Mouse (Mus musculus): Measurements from ENCODE around the gene Clmn. TPM values are rescaled to one million over a fixed set of nuclear protein-coding genes. Genes with fewer than 3 reads are reported as not detected.

Gene Clmn
- total and polyA plus RNA-seq, 3 experiments, result not detected

- H3K27ac ChIP-seq (ENCODE audit: control insufficient read depth, low read depth, low read length), result no peak overlapping the region
- DNase-seq (ENCODE audit: low read depth, low spot score), result no peak
- no peak overlapping the region for H3K4me3 ChIP-seq (ENCODE audit: control insufficient read depth in 1 of 2, insufficient read depth in 1 of 2, low read depth in 2 of 2, low read length in 2 of 2)
- H3K79me2 ChIP-seq (ENCODE audit: control insufficient read depth, insufficient read depth, low read length, poor library complexity), result no peaks in the 10 kb centered on the region
- H3K4me1 ChIP-seq (ENCODE audit: control insufficient read depth in 1 of 2, insufficient read depth in 2 of 2, low read length in 2 of 2), result no peaks in the 10 kb centered on the region
- H3K27me3 ChIP-seq (ENCODE audit: control insufficient read depth in 1 of 2, insufficient read depth in 2 of 2, low read length in 2 of 2), result no peaks in the 10 kb centered on the region
- no peaks in the 10 kb centered on the region for H3K36me3 ChIP-seq (ENCODE audit: control insufficient read depth in 1 of 2, insufficient read depth in 2 of 2, low read length in 2 of 2)
- no peak for TF ChIP-seq USF2 (IDR thresholded peaks at IDR 0.05; ENCODE audit: borderline replicate concordance in 1 of 2, insufficient read depth in 1 of 2, low read depth in 1 of 2, low read length in 2 of 2)
- no peak for TF ChIP-seq HCFC1 (IDR thresholded peaks at IDR 0.05; ENCODE audit: low read depth, low read length)
- TF ChIP-seq SMC3 (IDR thresholded peaks at IDR 0.05; ENCODE audit: low read depth, low read length), result no peak
- no peak for TF ChIP-seq JUND (IDR thresholded peaks at IDR 0.05; ENCODE audit: low read depth, low read length)
- no peak for TF ChIP-seq KAT2A (conservative IDR thresholded peaks at IDR 0.05; ENCODE audit: low read depth, low read length)
- no peak for TF ChIP-seq MYB (IDR thresholded peaks at IDR 0.05; ENCODE audit: low read depth, low read length)
- TF ChIP-seq BHLHE40 (IDR thresholded peaks at IDR 0.05; ENCODE audit: borderline replicate concordance, low read depth, low read length), result no peak
- TF ChIP-seq POLR2A (IDR thresholded peaks at IDR 0.05; ENCODE audit: control insufficient read depth in 1 of 2, insufficient read depth in 1 of 2, low read depth in 1 of 2, low read length in 2 of 2, poor library complexity in 1 of 2), result no peak
- no peak for TF ChIP-seq ETS1 (IDR thresholded peaks at IDR 0.05; ENCODE audit: low read depth, low read length)
- no peak for TF ChIP-seq ZMIZ1 (IDR thresholded peaks at IDR 0.05; ENCODE audit: low read depth, low read length)
- TF ChIP-seq MEF2A (IDR thresholded peaks at IDR 0.05; ENCODE audit: extremely low read depth, insufficient replicate concordance, low read depth, low read length, poor library complexity, severe bottlenecking), result no peak
- TF ChIP-seq TAL1 (IDR thresholded peaks at IDR 0.05; ENCODE audit: low read length), result no peak
- TF ChIP-seq GATA1 (IDR thresholded peaks at IDR 0.05; ENCODE audit: low read depth, low read length), result no peak
- no peak for TF ChIP-seq NRF1 (IDR thresholded peaks at IDR 0.05; ENCODE audit: insufficient read depth, low read depth, low read length, poor library complexity, severe bottlenecking)
- no peak for TF ChIP-seq POLR2AphosphoS2 (IDR thresholded peaks at IDR 0.05; ENCODE audit: low read length)
- TF ChIP-seq CHD1 (IDR thresholded peaks at IDR 0.05; ENCODE audit: low read depth, low read length), result no peak
- TF ChIP-seq CTCF (IDR thresholded peaks at IDR 0.05 in 2 of 3, conservative IDR thresholded peaks at IDR 0.05 in 1 of 3; ENCODE audit: control insufficient read depth in 1 of 3, insufficient read depth in 1 of 3, low read depth in 2 of 3, low read length in 3 of 3, poor library complexity in 1 of 3, severe bottlenecking in 1 of 3), result no peak
- no peak for TF ChIP-seq MAX (IDR thresholded peaks at IDR 0.05; ENCODE audit: low read length)
- TF ChIP-seq ELF1 (IDR thresholded peaks at IDR 0.05; ENCODE audit: low read depth, low read length), result no peak
- H3K9me3 ChIP-seq (replicated peaks; ENCODE audit: insufficient read depth, low read length), result no peaks in the 10 kb centered on the region
- H3K9ac ChIP-seq (ENCODE audit: control insufficient read depth, low read depth, low read length, poor library complexity, severe bottlenecking), result no peak overlapping the region
Observed at GRCm38 (mm10) chr12:104899161-104899560, 34.3 kb upstream of the Clmn start.

DNA sequence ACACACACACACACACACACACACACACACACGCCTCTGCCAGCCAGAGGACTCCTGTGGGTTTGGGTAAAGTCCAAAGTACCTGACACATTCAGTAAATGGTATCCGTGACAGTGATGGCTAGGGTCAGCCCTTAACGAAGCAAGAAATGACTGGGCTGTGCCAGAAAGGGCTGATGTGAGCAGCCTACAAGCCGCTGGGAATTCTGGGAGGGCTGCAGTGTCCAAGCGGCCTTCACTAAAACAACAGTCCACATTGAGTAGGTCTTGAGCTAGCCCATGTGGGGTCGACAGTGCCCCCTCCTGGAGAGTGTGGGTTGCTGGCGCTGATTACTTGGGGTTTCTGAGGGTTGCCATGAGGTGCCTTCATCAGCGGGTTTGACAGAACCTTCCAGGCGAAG lies 33.8 kb upstream of the Clmn start:
- DNase-seq (ENCODE audit: low read depth, low spot score), result no peak
- H3K27me3 ChIP-seq (ENCODE audit: control insufficient read depth in 1 of 2, insufficient read depth in 2 of 2, low read length in 2 of 2), result no peaks in the 10 kb centered on the region
- no peaks in the 10 kb centered on the region for H3K36me3 ChIP-seq (ENCODE audit: control insufficient read depth in 1 of 2, insufficient read depth in 2 of 2, low read length in 2 of 2)
- TF ChIP-seq TBP (IDR thresholded peaks at IDR 0.05; ENCODE audit: low read depth, low read length) (no peak), RAD21 (IDR thresholded peaks at IDR 0.05; ENCODE audit: low read depth, low read length) (0 out of 2 replicates have a peak, but pooled peaks have one; percentile 1), SMC3 (IDR thresholded peaks at IDR 0.05; ENCODE audit: low read depth, low read length) (peak; percentile 23), TAL1 (IDR thresholded peaks at IDR 0.05; ENCODE audit: low read length) (no peak), POLR2AphosphoS2 (IDR thresholded peaks at IDR 0.05; ENCODE audit: low read length) (no peak), EP300 (IDR thresholded peaks at IDR 0.05; ENCODE audit: low read depth in 1 of 2, low read length in 2 of 2) (no peak), CTCF (IDR thresholded peaks at IDR 0.05 in 2 of 3, conservative IDR thresholded peaks at IDR 0.05 in 1 of 3; ENCODE audit: control insufficient read depth in 1 of 3, insufficient read depth in 1 of 3, low read depth in 2 of 3, low read length in 3 of 3, poor library complexity in 1 of 3, severe bottlenecking in 1 of 3) (peak in 1 of 3 experiments; percentile 10; a peak in 2 of 6 replicates), ELF1 (IDR thresholded peaks at IDR 0.05; ENCODE audit: low read depth, low read length) (no peak)
- H3K27ac ChIP-seq (ENCODE audit: control insufficient read depth, low read depth, low read length), result no peak overlapping the region
- no peaks in the 10 kb centered on the region for H3K9me3 ChIP-seq (replicated peaks; ENCODE audit: insufficient read depth, low read length)
- H3K4me1 ChIP-seq (ENCODE audit: control insufficient read depth in 1 of 2, insufficient read depth in 2 of 2, low read length in 2 of 2), result no peaks in the 10 kb centered on the region
- no peak overlapping the region for H3K9ac ChIP-seq (ENCODE audit: control insufficient read depth, low read depth, low read length, poor library complexity, severe bottlenecking)
- no peaks in the 10 kb centered on the region for H3K79me2 ChIP-seq (ENCODE audit: control insufficient read depth, insufficient read depth, low read length, poor library complexity)
- no peak overlapping the region for H3K4me3 ChIP-seq (ENCODE audit: control insufficient read depth in 1 of 2, insufficient read depth in 1 of 2, low read depth in 2 of 2, low read length in 2 of 2)
